Mouse (Mus musculus): ENCODE data around the gene a. TPM values are rescaled to one million over a fixed set of nuclear protein-coding genes. Genes with fewer than 3 reads are reported as not detected.

Gene a
- total and polyA plus RNA-seq, 3 experiments: 0.44 TPM; not detected in 2

GRCm38 (mm10) chr2:154764828-154765497, 26.2 kb upstream of the a start:
- no peaks in the 10 kb centered on the region for H3K9me3 ChIP-seq (replicated peaks)
- H3K4me3 ChIP-seq (ENCODE audit: low read depth, low read length): no peak overlapping the region
- H3K36me3 ChIP-seq (replicated peaks): no peaks in the 10 kb centered on the region
- H3K27me3 ChIP-seq (ENCODE audit: insufficient read depth, low read length): peaks cover 24% of the 10 kb centered on the region; the same call in 1 of the 2 replicates
- ATAC-seq (ENCODE audit: extremely low read depth, insufficient number of reproducible peaks, low FRiP score, poor library complexity, severe bottlenecking): no peak
- TF ChIP-seq CTCF (IDR thresholded peaks at IDR 0.05; ENCODE audit: low read depth, low read length) (no peak), TAL1 (conservative IDR thresholded peaks at IDR 0.05; ENCODE audit: low read depth, low read length) (no peak), GATA1 (IDR thresholded peaks at IDR 0.05; ENCODE audit: borderline replicate concordance, low read length) (no peak), POLR2AphosphoS5 (IDR thresholded peaks at IDR 0.05; ENCODE audit: insufficient replicate concordance, low read depth, low read length) (no peak)
- H3K4me1 ChIP-seq (ENCODE audit: insufficient read depth, low read depth, low read length): peaks cover 30% of the 10 kb centered on the region
- no peak for DNase-seq (ENCODE audit: low spot score)

- ATAC-seq (ENCODE audit: extremely low read depth, insufficient number of reproducible peaks, low FRiP score, poor library complexity, severe bottlenecking): no peak
These were observed 25.6 kb upstream of the a start for GRCm38 (mm10) chr2:154765554-154766008.

GRCm38 (mm10) chr2:154767051-154767450, 24.2 kb upstream of the a start:
- Histone ChIP-seq H3K36me3 (replicated peaks) (no peaks in the 10 kb centered on the region), H3K9me3 (replicated peaks) (no peaks in the 10 kb centered on the region), H3K27me3 (ENCODE audit: insufficient read depth, low read length) (peaks cover 10% of the 10 kb centered on the region; the same call in 1 of the 2 replicates), H3K4me1 (ENCODE audit: insufficient read depth, low read depth, low read length) (peaks cover 30% of the 10 kb centered on the region), H3K4me3 (ENCODE audit: low read depth, low read length) (no peak overlapping the region)
- ATAC-seq (ENCODE audit: extremely low read depth, insufficient number of reproducible peaks, low FRiP score, poor library complexity, severe bottlenecking): no peak
- no peak for TF ChIP-seq POLR2AphosphoS5 (IDR thresholded peaks at IDR 0.05; ENCODE audit: insufficient replicate concordance, low read depth, low read length)
- no peak for TF ChIP-seq CTCF (IDR thresholded peaks at IDR 0.05; ENCODE audit: low read depth, low read length)
- no peak for TF ChIP-seq GATA2 (IDR thresholded peaks at IDR 0.05; ENCODE audit: borderline replicate concordance, low read depth, low read length)
- no peak for TF ChIP-seq GATA1 (IDR thresholded peaks at IDR 0.05; ENCODE audit: borderline replicate concordance, low read length)
- TF ChIP-seq TAL1 (conservative IDR thresholded peaks at IDR 0.05; ENCODE audit: low read depth, low read length): no peak
- no peak for DNase-seq (ENCODE audit: low spot score)

More at GRCm38 (mm10) chr2:154765554-154766008, 25.6 kb upstream of the a start:
- Histone ChIP-seq H3K27me3 (ENCODE audit: insufficient read depth, low read length) (peaks cover 20% of the 10 kb centered on the region; the same call in 1 of the 2 replicates), H3K4me3 (ENCODE audit: low read depth, low read length) (no peak overlapping the region), H3K36me3 (replicated peaks) (no peaks in the 10 kb centered on the region), H3K4me1 (ENCODE audit: insufficient read depth, low read depth, low read length) (peaks cover 30% of the 10 kb centered on the region), H3K9me3 (replicated peaks) (no peaks in the 10 kb centered on the region)
- DNase-seq (ENCODE audit: low spot score): no peak
- TF ChIP-seq POLR2AphosphoS5 (IDR thresholded peaks at IDR 0.05; ENCODE audit: insufficient replicate concordance, low read depth, low read length): no peak
- no peak for TF ChIP-seq GATA2 (IDR thresholded peaks at IDR 0.05; ENCODE audit: borderline replicate concordance, low read depth, low read length)
- no peak for TF ChIP-seq GATA1 (IDR thresholded peaks at IDR 0.05; ENCODE audit: borderline replicate concordance, low read length)
- no peak for TF ChIP-seq CTCF (IDR thresholded peaks at IDR 0.05; ENCODE audit: low read depth, low read length)
- TF ChIP-seq TAL1 (conservative IDR thresholded peaks at IDR 0.05; ENCODE audit: low read depth, low read length): no peak

- Histone ChIP-seq H3K9me3 (replicated peaks) (peaks cover 5% of the 10 kb centered on the region; the same call in 1 of the 2 replicates), H3K4me1 (ENCODE audit: insufficient read depth, low read depth, low read length) (peaks cover 28% of the 10 kb centered on the region), H3K36me3 (replicated peaks) (no peaks in the 10 kb centered on the region), H3K27me3 (ENCODE audit: insufficient read depth, low read length) (peaks cover 4% of the 10 kb centered on the region; the same call in 1 of the 2 replicates), H3K4me3 (ENCODE audit: low read depth, low read length) (no peak within 1 kb of the TSS)
- DNase-seq (ENCODE audit: low spot score) (no peak), ATAC-seq (ENCODE audit: extremely low read depth, insufficient number of reproducible peaks, low FRiP score, poor library complexity, severe bottlenecking) (no peak)
- TF ChIP-seq POLR2AphosphoS5 (IDR thresholded peaks at IDR 0.05; ENCODE audit: insufficient replicate concordance, low read depth, low read length) (no peak), CTCF (IDR thresholded peaks at IDR 0.05; ENCODE audit: low read depth, low read length) (no peak), GATA2 (IDR thresholded peaks at IDR 0.05; ENCODE audit: borderline replicate concordance, low read depth, low read length) (no peak), TAL1 (conservative IDR thresholded peaks at IDR 0.05; ENCODE audit: low read depth, low read length) (no peak), GATA1 (IDR thresholded peaks at IDR 0.05; ENCODE audit: borderline replicate concordance, low read length) (no peak)
These were observed 21.3 kb upstream of the a start, which contains the start of gene Gm14214 for GRCm38 (mm10) chr2:154769930-154770329. TSS of gene Gm14214 (minus strand) at chr2:154770030.

- Histone ChIP-seq H3K4me3 (ENCODE audit: low read depth, low read length) (no peak overlapping the region), H3K36me3 (replicated peaks) (no peaks in the 10 kb centered on the region), H3K4me1 (ENCODE audit: insufficient read depth, low read depth, low read length) (peaks cover 18% of the 10 kb centered on the region), H3K9me3 (replicated peaks) (peaks cover 5% of the 10 kb centered on the region; the same call in 1 of the 2 replicates), H3K27me3 (ENCODE audit: insufficient read depth, low read length) (peaks cover 7% of the 10 kb centered on the region)
- no peak for TF ChIP-seq GATA1 (IDR thresholded peaks at IDR 0.05; ENCODE audit: borderline replicate concordance, low read length)
- TF ChIP-seq POLR2AphosphoS5 (IDR thresholded peaks at IDR 0.05; ENCODE audit: insufficient replicate concordance, low read depth, low read length): no peak
- no peak for TF ChIP-seq GATA2 (IDR thresholded peaks at IDR 0.05; ENCODE audit: borderline replicate concordance, low read depth, low read length)
- no peak for TF ChIP-seq CTCF (IDR thresholded peaks at IDR 0.05; ENCODE audit: low read depth, low read length)
- no peak for TF ChIP-seq TAL1 (conservative IDR thresholded peaks at IDR 0.05; ENCODE audit: low read depth, low read length)
- ATAC-seq (ENCODE audit: extremely low read depth, insufficient number of reproducible peaks, low FRiP score, poor library complexity, severe bottlenecking): no peak
- DNase-seq (ENCODE audit: low spot score): no peak
These were observed 19.6 kb upstream of the a start for GRCm38 (mm10) chr2:154771604-154772003.

GRCm38 (mm10) chr2:154774032-154774431, 17.2 kb upstream of the a start:
- peaks cover 5% of the 10 kb centered on the region; the same call in 1 of the 2 replicates for H3K9me3 ChIP-seq (replicated peaks)
- no peaks in the 10 kb centered on the region for H3K36me3 ChIP-seq (replicated peaks)
- DNase-seq (ENCODE audit: low spot score) (no peak), ATAC-seq (ENCODE audit: extremely low read depth, insufficient number of reproducible peaks, low FRiP score, poor library complexity, severe bottlenecking) (no peak)
- TF ChIP-seq POLR2AphosphoS5 (IDR thresholded peaks at IDR 0.05; ENCODE audit: insufficient replicate concordance, low read depth, low read length): no peak
- TF ChIP-seq CTCF (IDR thresholded peaks at IDR 0.05; ENCODE audit: low read depth, low read length): no peak
- no peak for TF ChIP-seq GATA2 (IDR thresholded peaks at IDR 0.05; ENCODE audit: borderline replicate concordance, low read depth, low read length)
- TF ChIP-seq TAL1 (conservative IDR thresholded peaks at IDR 0.05; ENCODE audit: low read depth, low read length): no peak
- no peak for TF ChIP-seq GATA1 (IDR thresholded peaks at IDR 0.05; ENCODE audit: borderline replicate concordance, low read length)
- no peak overlapping the region for H3K4me3 ChIP-seq (ENCODE audit: low read depth, low read length)
- H3K4me1 ChIP-seq (ENCODE audit: insufficient read depth, low read depth, low read length): peaks cover 9% of the 10 kb centered on the region; the same call in 1 of the 2 replicates
- peaks cover 14% of the 10 kb centered on the region for H3K27me3 ChIP-seq (ENCODE audit: insufficient read depth, low read length)

All from G1E (cell line).